Mouse (Mus musculus) kidney, embryonic 14.5 days (tissue): ENCODE measurements around the gene Gm20716. TPM values are rescaled to one million over a fixed set of nuclear protein-coding genes. Genes with fewer than 3 reads are reported as not detected.
A peak's percentile ranks its signal among the peaks of the same experiment; 100 is the strongest.

ENCODE experiments used
- ATAC-seq: fragments of 200-750 bp; cut with Nextera tagmentation; 2 replicates; pipeline ENCODE4 v1.8.0; 2017; ENCODE audit warnings: moderate number of reproducible peaks, mild to moderate bottlenecking, moderate TSS enrichment, moderate library complexity; ENCODE audit not compliant: low FRiP score, low TSS enrichment
- H3K27ac ChIP-seq: fragments of 300-500 bp; sonication (generic); 2 replicates; pipeline ENCODE4 v1.5.1; 2014; ENCODE audit warnings: low read depth, mild to moderate bottlenecking, low read length, moderate library complexity, mixed read lengths
- H3K27me3 ChIP-seq: fragments of 300-500 bp; sonication (generic); 2 replicates; pipeline ENCODE4 v1.6.1; 2014; ENCODE audit warnings: mild to moderate bottlenecking, low read length; ENCODE audit not compliant: control insufficient read depth, insufficient read depth
- H3K36me3 ChIP-seq: fragments of 300-500 bp; sonication (generic); 2 replicates; pipeline ENCODE4 v1.6.1; 2014; ENCODE audit warnings: low read length, mixed read lengths; ENCODE audit not compliant: control insufficient read depth, insufficient read depth
- H3K4me1 ChIP-seq: fragments of 300-500 bp; sonication (generic); 2 replicates; pipeline ENCODE4 v1.6.1; 2014; ENCODE audit warnings: low read length, mixed read lengths; ENCODE audit not compliant: control insufficient read depth, insufficient read depth
- H3K4me2 ChIP-seq: fragments of 300-500 bp; sonication (generic); replicated peaks from 2 replicates; pipeline ENCODE4 v1.6.1; 2014; ENCODE audit warnings: low read depth, mild to moderate bottlenecking, low read length
- H3K4me3 ChIP-seq: fragments of 300-500 bp; sonication (generic); 2 replicates; pipeline ENCODE4 v1.5.1; 2014; ENCODE audit warnings: mild to moderate bottlenecking, low read length
- H3K9ac ChIP-seq: fragments of 300-500 bp; sonication (generic); 2 replicates; pipeline ENCODE4 v1.6.1; 2014; ENCODE audit warnings: low read depth, mild to moderate bottlenecking, low read length, moderate library complexity
- H3K9me3 ChIP-seq: fragments of 300-500 bp; sonication (generic); 2 replicates; pipeline ENCODE4 v1.6.1; 2016; ENCODE audit warnings: low read length; ENCODE audit not compliant: control insufficient read depth
- WGBS: fragments of 180-500 bp; shearing (Covaris S2); extraction: QIAGEN DNeasy Blood & Tissue Kit; methylation state at CpG from one replicate; pipeline ENCODE4 v1.1.7; 2014; 5-methylcytosine and 5-hydroxymethylcytosine counted together
- polyA plus RNA-seq: library from polyadenylated mRNA; unstranded; fragments of >200 nt; fragmentation: Nextera tagmentation; extraction: Ambion mirVana; gene quantifications from 2 replicates; pipeline ENCODE4 v1.2.1, GENCODE M21; 2014

Gene Gm20716
- polyA plus RNA-seq, 1 experiment from 2014 or later, result 29.9 TPM

- no peak for ATAC-seq
- H3K27me3 ChIP-seq, result no peaks in the 10 kb centered on the region
- no peak overlapping the region for H3K4me3 ChIP-seq
- H3K4me1 ChIP-seq, result no peaks in the 10 kb centered on the region
- no peaks in the 10 kb centered on the region for H3K36me3 ChIP-seq
- H3K27ac ChIP-seq, result no peak overlapping the region
- H3K9ac ChIP-seq, result no peak overlapping the region
- H3K4me2 ChIP-seq, result no peak overlapping the region
- 34% methylated on average over 7 of the region's 7 CpGs for WGBS
- H3K9me3 ChIP-seq, result no peaks in the 10 kb centered on the region
These were observed 23.7 kb upstream of the Gm20716 start for GRCm38 (mm10) chr2:168253822-168254221.

DNA sequence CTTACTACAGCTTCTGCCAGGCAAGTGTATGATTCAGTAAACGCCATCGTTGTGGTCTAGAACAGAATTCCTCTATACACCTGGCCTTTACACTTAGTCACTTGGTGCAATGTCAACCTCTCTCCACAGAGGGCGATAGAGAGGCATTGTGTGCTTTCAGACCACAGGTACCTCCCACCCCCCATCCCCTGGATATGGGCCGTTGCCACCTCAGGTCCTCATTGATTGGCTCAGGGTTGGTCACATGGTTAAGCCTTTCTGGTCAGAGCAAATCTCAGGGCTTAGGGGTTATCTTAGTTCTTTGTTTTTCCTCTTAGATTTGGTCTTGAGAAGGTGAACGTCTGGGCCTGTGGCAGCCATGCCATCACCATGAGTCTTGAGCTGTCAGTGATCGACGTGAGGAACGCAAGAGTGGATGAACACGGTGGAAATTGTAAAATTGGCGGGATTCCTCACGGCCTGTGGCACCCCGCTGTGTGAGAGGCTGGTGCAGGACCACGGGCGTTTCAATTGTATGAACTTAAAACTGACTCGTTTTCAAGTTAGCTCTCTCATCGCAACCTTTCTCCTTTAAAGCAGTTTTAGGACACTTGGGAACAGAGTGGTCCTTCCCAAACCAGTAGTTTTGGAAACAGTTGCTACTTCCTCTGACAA lies 22.6 kb upstream of the Gm20716 start:
- no peaks in the 10 kb centered on the region for H3K27me3 ChIP-seq
- H3K4me2 ChIP-seq, result peak overlapping the region; percentile 23; the same call in 1 of the 2 replicates
- WGBS, result 10% methylated on average over 16 of the region's 16 CpGs
- no peaks in the 10 kb centered on the region for H3K4me1 ChIP-seq
- no peaks in the 10 kb centered on the region for H3K36me3 ChIP-seq
- H3K9me3 ChIP-seq, result no peaks in the 10 kb centered on the region
- 0 out of 2 replicates have a peak, but pooled peaks have one; percentile 47 for ATAC-seq
- H3K4me3 ChIP-seq, result peak overlapping the region; percentile 9; the same call in 1 of the 2 replicates
- no peak overlapping the region for H3K27ac ChIP-seq
- H3K9ac ChIP-seq, result no peak overlapping the region

DNA sequence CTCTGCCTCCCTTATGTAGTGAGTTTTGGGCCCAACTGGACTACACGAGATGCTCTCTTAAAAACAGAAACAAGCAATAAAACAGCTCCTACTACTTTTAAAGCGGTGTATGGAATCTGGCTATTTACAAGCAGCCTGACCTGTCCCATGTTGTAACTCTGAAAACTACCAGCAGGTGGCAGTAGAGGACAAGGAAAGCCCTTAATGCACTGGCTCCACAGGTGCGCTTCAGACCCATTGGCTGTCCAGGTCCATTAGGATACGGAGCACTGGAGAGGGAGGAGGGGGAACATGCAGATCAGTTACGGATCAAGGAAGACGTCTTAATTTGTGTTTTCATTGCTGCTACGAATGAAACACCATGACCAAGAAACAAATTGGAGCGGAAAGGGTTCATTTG lies 20.1 kb upstream of the Gm20716 start:
- whole genome bisulfite sequencing, result 16% methylated on average over 8 of the region's 8 CpGs
- Histone ChIP-seq H3K27me3 (no peaks in the 10 kb centered on the region), H3K9ac (no peak overlapping the region), H3K36me3 (no peaks in the 10 kb centered on the region), H3K4me2 (no peak overlapping the region), H3K9me3 (no peaks in the 10 kb centered on the region), H3K4me3 (no peak overlapping the region), H3K4me1 (no peaks in the 10 kb centered on the region), H3K27ac (no peak overlapping the region)
- ATAC-seq, result 0 out of 2 replicates have a peak, but pooled peaks have one; percentile 30

DNA sequence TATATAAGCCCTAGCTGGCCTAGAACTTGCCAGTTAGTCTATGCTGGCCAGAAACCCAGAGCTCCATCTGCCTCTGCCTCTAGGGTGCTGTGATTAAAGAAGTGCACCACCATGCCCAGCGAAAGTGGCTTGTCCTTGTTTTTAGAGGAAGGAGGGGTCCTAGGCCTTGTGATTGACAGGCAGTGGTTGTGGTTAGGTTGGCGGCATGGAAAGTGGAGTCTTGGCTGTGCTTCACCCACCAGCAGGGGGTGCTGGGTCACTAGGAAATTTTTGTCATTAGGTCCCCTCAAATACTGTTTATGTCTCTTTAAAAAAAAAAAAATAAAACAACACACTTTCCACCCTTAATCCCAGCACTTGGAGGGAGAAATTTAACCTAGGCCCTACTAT lies 18.7 kb upstream of the Gm20716 start:
- Histone ChIP-seq H3K9me3 (no peaks in the 10 kb centered on the region), H3K4me3 (no peak overlapping the region), H3K4me1 (no peaks in the 10 kb centered on the region), H3K4me2 (no peak overlapping the region), H3K27me3 (no peaks in the 10 kb centered on the region), H3K27ac (no peak overlapping the region), H3K9ac (no peak overlapping the region), H3K36me3 (no peaks in the 10 kb centered on the region)
- 30% methylated on average over 2 of the region's 2 CpGs for WGBS
- ATAC-seq, result no peak

- no peak overlapping the region for H3K27ac ChIP-seq
- no peaks in the 10 kb centered on the region for H3K27me3 ChIP-seq
- 71% methylated on average over 8 of the region's 8 CpGs for WGBS
- no peaks in the 10 kb centered on the region for H3K9me3 ChIP-seq
- no peak overlapping the region; the same call in 1 of the 2 replicates for H3K9ac ChIP-seq
- no peaks in the 10 kb centered on the region for H3K4me1 ChIP-seq
- H3K4me2 ChIP-seq, result no peak overlapping the region
- ATAC-seq, result no peak
- H3K36me3 ChIP-seq, result no peaks in the 10 kb centered on the region
- H3K4me3 ChIP-seq, result no peak overlapping the region
These were observed 18.1 kb upstream of the Gm20716 start for GRCm38 (mm10) chr2:168248167-168248855.

- WGBS, result 42% methylated on average over 8 of the region's 8 CpGs
- Histone ChIP-seq H3K9ac (no peak overlapping the region), H3K9me3 (no peaks in the 10 kb centered on the region), H3K36me3 (no peaks in the 10 kb centered on the region), H3K4me2 (no peak overlapping the region), H3K4me1 (no peaks in the 10 kb centered on the region), H3K27ac (no peak overlapping the region), H3K4me3 (no peak overlapping the region), H3K27me3 (no peaks in the 10 kb centered on the region)
- no peak for ATAC-seq
These were observed 15.4 kb upstream of the Gm20716 start for GRCm38 (mm10) chr2:168245571-168245970.

DNA sequence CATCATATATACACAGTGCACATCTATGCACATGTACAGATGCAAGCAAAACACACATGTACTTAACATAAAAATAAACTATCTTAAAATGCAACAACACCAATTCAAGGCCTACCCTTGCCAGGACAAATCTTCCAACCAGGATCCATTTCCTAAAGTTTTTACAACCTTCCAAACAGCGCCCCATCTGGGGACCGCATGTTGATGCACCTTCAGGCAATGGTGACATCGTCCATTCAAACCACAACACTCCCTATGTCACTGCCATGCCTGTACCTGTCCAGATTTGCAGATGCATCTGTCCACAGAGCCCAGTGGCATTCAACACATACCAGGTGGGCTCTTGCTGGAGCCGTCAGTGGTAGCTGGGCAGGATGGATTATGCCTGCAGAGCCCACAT lies 13.1 kb upstream of the Gm20716 start:
- no peak for ATAC-seq
- Histone ChIP-seq H3K27me3 (no peaks in the 10 kb centered on the region), H3K4me3 (no peak overlapping the region), H3K36me3 (no peaks in the 10 kb centered on the region), H3K9ac (no peak overlapping the region), H3K4me2 (no peak overlapping the region), H3K27ac (no peak overlapping the region), H3K4me1 (no peaks in the 10 kb centered on the region), H3K9me3 (peaks cover 4% of the 10 kb centered on the region)
- 79% methylated on average over 4 of the region's 4 CpGs for WGBS

DNA sequence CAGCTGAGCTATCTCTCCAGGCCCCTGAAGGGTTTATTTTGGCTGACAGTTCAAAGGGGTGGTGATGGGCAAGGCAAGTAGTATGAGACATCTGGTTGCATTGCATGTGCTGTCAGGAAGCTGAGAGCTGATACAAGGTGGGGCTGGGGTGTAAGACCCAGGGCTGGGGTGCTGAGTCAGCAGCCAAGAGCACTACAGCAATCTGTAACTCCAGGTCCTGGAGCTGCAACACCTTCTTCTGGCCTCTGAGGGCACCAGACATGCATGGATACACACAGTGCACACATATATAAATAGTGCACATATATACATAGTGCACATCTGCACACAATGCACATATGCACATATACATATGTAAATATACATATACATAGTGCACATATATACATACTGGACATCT lies 12.7 kb upstream of the Gm20716 start:
- H3K27ac ChIP-seq, result no peak overlapping the region
- H3K4me1 ChIP-seq, result no peaks in the 10 kb centered on the region
- peaks cover 5% of the 10 kb centered on the region for H3K9me3 ChIP-seq
- H3K9ac ChIP-seq, result no peak overlapping the region
- no peak overlapping the region for H3K4me3 ChIP-seq
- no peaks in the 10 kb centered on the region for H3K36me3 ChIP-seq
- ATAC-seq, result no peak
- H3K27me3 ChIP-seq, result no peaks in the 10 kb centered on the region
- H3K4me2 ChIP-seq, result no peak overlapping the region

DNA sequence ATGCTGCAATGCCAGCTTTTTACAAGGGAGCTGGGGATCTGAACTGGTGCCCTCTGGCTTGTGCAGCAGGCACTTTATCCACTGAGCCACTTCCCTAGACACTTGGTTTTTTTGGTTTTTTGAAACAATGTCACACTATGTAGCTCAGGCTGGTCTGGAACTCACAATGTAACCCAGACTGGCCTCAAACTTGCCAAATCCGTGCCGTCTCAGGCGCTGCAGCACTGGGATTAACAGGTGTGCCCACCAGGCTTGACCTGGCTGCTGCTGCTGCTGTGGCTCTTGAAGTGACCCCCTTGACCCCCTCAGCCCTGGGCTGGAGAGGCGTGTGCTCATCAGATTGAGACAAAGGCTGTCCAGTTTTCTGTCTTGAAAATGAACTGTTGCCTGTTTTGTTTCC lies 8.2 kb upstream of the Gm20716 start:
- Histone ChIP-seq H3K9me3 (peaks cover 7% of the 10 kb centered on the region), H3K4me1 (no peaks in the 10 kb centered on the region), H3K27ac (no peak overlapping the region), H3K4me3 (no peak overlapping the region), H3K4me2 (no peak overlapping the region), H3K36me3 (0 out of 2 replicates have a peak, but pooled peaks cover 3% of the 10 kb centered on the region), H3K27me3 (no peaks in the 10 kb centered on the region), H3K9ac (no peak overlapping the region)
- ATAC-seq, result no peak
- 93% methylated on average over 4 of the region's 4 CpGs for WGBS
